Mouse (Mus musculus) erythroblast, adult 5-6 weeks (primary cell): Measurements from ENCODE around the gene Cyp2s1. TPM values are rescaled to one million over a fixed set of nuclear protein-coding genes. Genes with fewer than 3 reads are reported as not detected.

Source experiments
- ATAC-seq: replicated peaks from 2 replicates; pipeline ENCODE4 v1.8.0; 2016; ENCODE audit warnings: moderate number of reproducible peaks, mild to moderate bottlenecking, moderate TSS enrichment, inconsistent platforms; ENCODE audit not compliant: poor library complexity, low FRiP score, severe bottlenecking
- total RNA-seq, 2 experiments: library from RNA; stranded (forward) in 1 of 2; stranded (reverse) in 1 of 2; fragments of 150-400 nt in 1 of 2; fragments of 200-764, 138-1000 nt in 1 of 2; gene quantifications; 2 replicates each; pipeline versions ENCODE4 v1.2.3 to v1.2.4; 2015 to 2017; ENCODE audit warnings: low replicate concordance in 2 of 2

Cyp2s1 gene
- total RNA-seq (2015; ENCODE audit: low replicate concordance), result not detected in 2 replicates
- total RNA-seq (2017; ENCODE audit: low replicate concordance), result not detected in 2 replicates

- ATAC-seq, result no peak
Measured at GRCm38 (mm10) chr7:25816241-25816919, at the start of gene Cyp2s1. TSS of gene Cyp2s1 (minus strand) at chr7:25816913.

GRCm38 (mm10) chr7:25864861-25865260 is 48.1 kb upstream of the Cyp2s1 start:
- no peak for ATAC-seq

GRCm38 (mm10) chr7:25863756-25864155 is 47.0 kb upstream of the Cyp2s1 start:
- ATAC-seq, result no peak

GRCm38 (mm10) chr7:25862365-25862764 is 45.7 kb upstream of the Cyp2s1 start:
- ATAC-seq, result no peak

GRCm38 (mm10) chr7:25859962-25860870 is 43.5 kb upstream of the Cyp2s1 start:
- ATAC-seq, result no peak

GRCm38 (mm10) chr7:25855082-25855481 is 38.4 kb upstream of the Cyp2s1 start:
- ATAC-seq, result no peak

GRCm38 (mm10) chr7:25848444-25848812 is 31.7 kb upstream of the Cyp2s1 start:
- no peak for ATAC-seq

- ATAC-seq, result no peak
Measured at GRCm38 (mm10) chr7:25847722-25848443, 31.2 kb upstream of the Cyp2s1 start.

GRCm38 (mm10) chr7:25844885-25845284 is 28.2 kb upstream of the Cyp2s1 start:
- ATAC-seq, result no peak

GRCm38 (mm10) chr7:25844423-25844822 is 27.7 kb upstream of the Cyp2s1 start:
- no peak for ATAC-seq

- no peak for ATAC-seq
Measured at GRCm38 (mm10) chr7:25843492-25843891, 26.8 kb upstream of the Cyp2s1 start.

- no peak for ATAC-seq
Measured at GRCm38 (mm10) chr7:25840908-25841307, 24.2 kb upstream of the Cyp2s1 start.

- ATAC-seq, result no peak
Measured at GRCm38 (mm10) chr7:25835188-25835891, 18.6 kb upstream of the Cyp2s1 start.

- no peak for ATAC-seq
Measured at GRCm38 (mm10) chr7:25831557-25832530, 15.1 kb upstream of the Cyp2s1 start.

- ATAC-seq, result no peak
Measured at GRCm38 (mm10) chr7:25830251-25830650, 13.5 kb upstream of the Cyp2s1 start.

GRCm38 (mm10) chr7:25827199-25827598 is 10.5 kb upstream of the Cyp2s1 start:
- ATAC-seq, result no peak

- ATAC-seq, result no peak
Measured at GRCm38 (mm10) chr7:25826029-25826428, 9.3 kb upstream of the Cyp2s1 start.

- no peak for ATAC-seq
Measured at GRCm38 (mm10) chr7:25825043-25825442, 8.3 kb upstream of the Cyp2s1 start.

- ATAC-seq, result no peak
Measured at GRCm38 (mm10) chr7:25815571-25815970, 1.1 kb downstream of the Cyp2s1 start.
